In genomic region chr8:87958451-87959319, GRCm38 (mm10) we compare ENCODE assay signal across 9 mouse cellular contexts. TPM values are rescaled to one million over a fixed set of nuclear protein-coding genes. Genes with fewer than 3 reads are reported as not detected.
DNase-seq lines count a peak whose midpoint lies in the region; ATAC-seq and TF ChIP-seq lines count a peak whose summit lies in the region.
"Had no signal": no experiment of that assay in that cellular context is flagged by ENCODE, and none has a peak within 500 bp of the region (broad histone marks: within the 10 kb centered on the region; RNA-seq: fewer than 3 reads in every experiment).

No protein-coding gene starts in this region.

- H3K9me3 ChIP-seq in forebrain, embryonic 16.5 days (ENCODE audit: control insufficient read depth, low read length) = no peaks in the 10 kb centered on the region

- H3K9ac ChIP-seq in forebrain, embryonic 16.5 days (replicated peaks; ENCODE audit: low read depth, low read length) = peak overlapping the region; percentile 92

- H3K36me3 ChIP-seq in forebrain, embryonic 16.5 days (ENCODE audit: control insufficient read depth, insufficient read depth) = no peaks in the 10 kb centered on the region
- H3K36me3 ChIP-seq in small intestine, adult 2 months (ENCODE audit: control insufficient read depth, insufficient read depth, low read length) = no peaks in the 10 kb centered on the region

- peak; percentile 21; the same call in 1 of the 2 replicates for TF ChIP-seq POLR2A in small intestine, adult 2 months (IDR thresholded peaks at IDR 0.05; ENCODE audit: low read depth, low read length)

- peak overlapping the region; percentile 88 for H3K27ac ChIP-seq in forebrain, embryonic 16.5 days (ENCODE audit: low read length)
- peak overlapping the region; percentile 47; the same call in 1 of the 2 replicates for H3K27ac ChIP-seq in small intestine, adult 2 months (ENCODE audit: insufficient read depth, low read depth, low read length)

- ATAC-seq in forebrain, embryonic 16.5 days = peak; percentile 42

- peak; percentile 36 to 49 for DNase-seq in left cerebral cortex, adult 18-20 months (ENCODE audit: low spot score in 2 of 2)
- DNase-seq in left cerebral cortex, adult 11 months (ENCODE audit: low spot score) = no peak
- peak; percentile 71 for DNase-seq in cerebellum, adult 11 months
- DNase-seq in heart, postnatal 14 days = peak; percentile 75 to 86
- peak; percentile 78 to 87 for DNase-seq in kidney, postnatal 36 days
- peak; percentile 74 for DNase-seq in lung, postnatal 14 days

- WGBS in forebrain, embryonic 16.5 days = under 1% methylated on average over 83 of the region's 115 CpGs
- WGBS in small intestine, adult 2 months = 1% methylated on average over 105 of the region's 115 CpGs

- 0 out of 2 replicates have a peak, but pooled peaks cover 3% of the 10 kb centered on the region for H3K27me3 ChIP-seq in forebrain, embryonic 16.5 days (replicated peaks; ENCODE audit: control insufficient read depth, insufficient read depth, low read length)
- H3K27me3 ChIP-seq in small intestine, adult 2 months (ENCODE audit: control insufficient read depth, insufficient read depth, low read length) = peaks cover 73% of the 10 kb centered on the region

- peak overlapping the region; percentile 91 for H3K4me2 ChIP-seq in forebrain, embryonic 16.5 days (ENCODE audit: low read length)

- intact Hi-C loops in heart, postnatal 14 days (cut with DNase I) = loop anchor here (5.0 kb wide), 2 partner anchors 41 to 66 kb away; no protein-coding TSS in a partner anchor

- H3K4me3 ChIP-seq in forebrain, embryonic 16.5 days (replicated peaks; ENCODE audit: low read length) = peak overlapping the region; percentile 81
- peak overlapping the region; percentile 88 for H3K4me3 ChIP-seq in small intestine, adult 2 months (ENCODE audit: low read depth, low read length)

- no peak for TF ChIP-seq CTCF in small intestine, adult 2 months (IDR thresholded peaks at IDR 0.05; ENCODE audit: extremely low read depth, insufficient read length, insufficient replicate concordance, low read depth, low read length)

- peaks cover 56% of the 10 kb centered on the region for H3K4me1 ChIP-seq in forebrain, embryonic 16.5 days (replicated peaks; ENCODE audit: control insufficient read depth, insufficient read depth, low read length)
- H3K4me1 ChIP-seq in small intestine, adult 2 months (ENCODE audit: control insufficient read depth, insufficient read depth, insufficient read length, low read length) = no peaks in the 10 kb centered on the region; the same call in 1 of the 2 replicates

RNA-seq across cellular contexts. Expression of gene Zfp423, which starts 0.7 kb away (rescaled TPM):
- total RNA-seq in left cerebral cortex, adult 18-20 months (2021) = 10 to 100 TPM; 22.2 to 28.8 TPM
- 13.3 and 20.6 TPM in 2 replicates for polyA plus RNA-seq in forebrain, embryonic 16.5 days (2015; fragmentation: Nextera tagmentation; extraction: Ambion mirVana)
- total RNA-seq in heart, postnatal 14 days (2021) = 1 to 10 TPM; 8.0 to 8.5 TPM
- polyA plus RNA-seq in small intestine, adult 2 months (2012; rRNA removed) = 1.4 and 2.3 TPM in 2 replicates
- total RNA-seq: MEL had no signal
